Mouse (Mus musculus): ENCODE data around the gene Ucn2. TPM values are rescaled to one million over a fixed set of nuclear protein-coding genes. Genes with fewer than 3 reads are reported as not detected.

Ucn2 gene
- polyA plus RNA-seq, 1 experiment from 2014 or later, result not detected

- no peak for ATAC-seq (ENCODE audit: low FRiP score, low TSS enrichment)
- no peak overlapping the region for H3K4me3 ChIP-seq (ENCODE audit: low read depth, low read length)
- H3K36me3 ChIP-seq (ENCODE audit: control insufficient read depth, insufficient read depth, low read length), result no peaks in the 10 kb centered on the region
Measured at GRCm38 (mm10) chr9:109007025-109007780, 21.4 kb downstream of the Ucn2 start.

GRCm38 (mm10) chr9:109008081-109008480 is 22.3 kb downstream of the Ucn2 start:
- WGBS, result 87% methylated on average over 9 of the region's 9 CpGs
- Histone ChIP-seq H3K36me3 (ENCODE audit: control insufficient read depth, insufficient read depth, low read length) (no peaks in the 10 kb centered on the region), H3K4me2 (replicated peaks; ENCODE audit: low read depth) (no peak overlapping the region), H3K9me3 (ENCODE audit: control insufficient read depth, low read length) (no peaks in the 10 kb centered on the region), H3K4me1 (replicated peaks; ENCODE audit: control insufficient read depth, insufficient read depth) (no peaks in the 10 kb centered on the region), H3K27ac (replicated peaks) (no peak overlapping the region), H3K9ac (ENCODE audit: low read length) (no peak overlapping the region), H3K4me3 (ENCODE audit: low read depth, low read length) (no peak overlapping the region), H3K27me3 (ENCODE audit: control insufficient read depth, insufficient read depth, low read length) (no peaks in the 10 kb centered on the region)
- ATAC-seq (ENCODE audit: low FRiP score, low TSS enrichment) (no peak), DNase-seq (ENCODE audit: low spot score) (no peak)
- TF ChIP-seq CTCF (IDR thresholded peaks at IDR 0.05; ENCODE audit: low read depth) (no peak), EP300 (optimal IDR thresholded peaks at IDR 0.05) (no peak)

More at GRCm38 (mm10) chr9:109007025-109007780, 21.4 kb downstream of the Ucn2 start:
- DNase-seq (ENCODE audit: low spot score), result no peak
- no peak overlapping the region for H3K27ac ChIP-seq (replicated peaks)
- H3K9ac ChIP-seq (ENCODE audit: low read length), result no peak overlapping the region
- no peaks in the 10 kb centered on the region for H3K27me3 ChIP-seq (ENCODE audit: control insufficient read depth, insufficient read depth, low read length)
- H3K4me1 ChIP-seq (replicated peaks; ENCODE audit: control insufficient read depth, insufficient read depth), result no peaks in the 10 kb centered on the region
- no peaks in the 10 kb centered on the region for H3K9me3 ChIP-seq (ENCODE audit: control insufficient read depth, low read length)
- TF ChIP-seq EP300 (optimal IDR thresholded peaks at IDR 0.05) (no peak), CTCF (IDR thresholded peaks at IDR 0.05; ENCODE audit: low read depth) (no peak)
- H3K4me2 ChIP-seq (replicated peaks; ENCODE audit: low read depth), result no peak overlapping the region
- 81% methylated on average over 21 of the region's 21 CpGs for WGBS

DNA sequence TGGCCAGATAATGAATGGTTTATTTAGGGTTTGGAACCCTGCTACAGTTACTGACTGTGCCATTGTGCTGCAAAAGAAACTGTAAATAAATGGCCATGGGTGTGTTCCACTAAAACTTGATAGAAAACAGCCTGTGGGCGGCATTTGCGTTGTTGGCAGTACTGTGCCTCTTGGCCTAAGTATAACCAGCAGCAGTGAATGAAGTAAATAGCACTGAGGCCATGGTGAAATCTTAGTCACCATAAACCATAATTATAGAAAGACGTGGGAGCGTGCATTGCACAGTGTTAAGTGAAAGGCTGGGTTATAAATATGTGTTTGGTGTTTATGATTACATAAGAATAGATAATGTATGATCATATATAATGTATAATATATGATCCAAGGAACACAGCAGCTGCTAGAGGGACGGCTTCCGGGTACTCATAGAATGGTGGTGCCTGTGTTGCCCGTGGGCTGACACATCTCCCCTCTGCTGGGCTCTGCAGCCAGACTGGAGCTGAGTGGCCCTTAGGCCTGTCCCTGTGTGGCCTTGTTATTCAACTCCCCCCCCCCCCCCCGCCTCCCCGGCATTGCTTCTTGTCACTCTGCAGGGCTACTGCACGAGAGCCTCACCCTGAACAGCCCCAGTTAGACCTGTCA is 23.3 kb downstream of the Ucn2 start:
- ATAC-seq (ENCODE audit: low FRiP score, low TSS enrichment), result no peak; the same call in 1 of the 2 replicates
- TF ChIP-seq CTCF (IDR thresholded peaks at IDR 0.05; ENCODE audit: low read depth), result no peak
- no peak for TF ChIP-seq EP300 (optimal IDR thresholded peaks at IDR 0.05)
- DNase-seq (ENCODE audit: low spot score), result no peak
- H3K4me2 ChIP-seq (replicated peaks; ENCODE audit: low read depth), result no peak overlapping the region
- H3K9ac ChIP-seq (ENCODE audit: low read length), result no peak overlapping the region; the same call in 1 of the 2 replicates
- H3K4me3 ChIP-seq (ENCODE audit: low read depth, low read length), result no peak overlapping the region
- no peaks in the 10 kb centered on the region for H3K36me3 ChIP-seq (ENCODE audit: control insufficient read depth, insufficient read depth, low read length)
- no peak overlapping the region for H3K27ac ChIP-seq (replicated peaks)
- H3K4me1 ChIP-seq (replicated peaks; ENCODE audit: control insufficient read depth, insufficient read depth), result no peaks in the 10 kb centered on the region
- H3K27me3 ChIP-seq (ENCODE audit: control insufficient read depth, insufficient read depth, low read length), result no peaks in the 10 kb centered on the region
- H3K9me3 ChIP-seq (ENCODE audit: control insufficient read depth, low read length), result no peaks in the 10 kb centered on the region
- WGBS, result 57% methylated on average over 10 of the region's 10 CpGs

DNA sequence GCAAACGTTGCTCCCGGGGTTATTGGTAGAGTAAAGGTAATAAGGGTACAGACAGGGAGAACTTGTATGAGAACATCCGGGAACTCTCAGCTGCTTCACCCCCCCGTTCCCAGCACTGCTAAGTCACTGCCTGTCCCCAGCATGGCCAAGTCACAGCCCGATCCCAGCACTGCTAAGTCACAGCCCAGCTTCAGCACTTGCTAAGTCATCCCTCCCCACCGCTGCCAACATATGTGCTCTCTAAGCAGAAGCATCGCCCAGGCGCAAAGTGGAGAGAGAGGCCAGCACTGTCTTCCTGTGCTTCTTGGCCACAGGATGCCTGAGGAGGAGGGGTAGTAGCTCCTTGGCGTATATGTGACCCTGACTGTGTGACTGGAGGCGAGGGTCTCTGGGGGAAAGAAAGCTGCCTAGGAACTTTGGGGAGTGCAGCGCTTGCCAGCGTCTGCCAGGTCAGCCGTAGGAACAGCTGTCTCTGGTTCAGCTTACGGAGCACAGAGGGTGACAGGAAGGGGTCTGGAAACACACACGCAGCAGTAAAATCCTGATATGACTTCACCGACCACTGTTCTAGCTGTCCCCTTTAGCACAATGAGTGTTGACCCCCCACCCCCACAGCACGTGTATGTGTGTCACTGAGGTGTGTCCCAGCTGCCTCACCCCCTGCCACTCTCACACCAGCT is 24.0 kb downstream of the Ucn2 start:
- Histone ChIP-seq H3K27ac (replicated peaks) (no peak overlapping the region), H3K9ac (ENCODE audit: low read length) (no peak overlapping the region; the same call in 1 of the 2 replicates)

GRCm38 (mm10) chr9:109010316-109010690 is 24.5 kb downstream of the Ucn2 start:
- Histone ChIP-seq H3K4me3 (ENCODE audit: low read depth, low read length) (no peak overlapping the region), H3K4me2 (replicated peaks; ENCODE audit: low read depth) (no peak overlapping the region), H3K27me3 (ENCODE audit: control insufficient read depth, insufficient read depth, low read length) (no peaks in the 10 kb centered on the region), H3K36me3 (ENCODE audit: control insufficient read depth, insufficient read depth, low read length) (no peaks in the 10 kb centered on the region), H3K27ac (replicated peaks) (no peak overlapping the region), H3K9ac (ENCODE audit: low read length) (no peak overlapping the region), H3K4me1 (replicated peaks; ENCODE audit: control insufficient read depth, insufficient read depth) (no peaks in the 10 kb centered on the region), H3K9me3 (ENCODE audit: control insufficient read depth, low read length) (no peaks in the 10 kb centered on the region)
- DNase-seq (ENCODE audit: low spot score) (no peak), ATAC-seq (ENCODE audit: low FRiP score, low TSS enrichment) (no peak)
- TF ChIP-seq CTCF (IDR thresholded peaks at IDR 0.05; ENCODE audit: low read depth), result no peak
- TF ChIP-seq EP300 (optimal IDR thresholded peaks at IDR 0.05), result no peak
- 81% methylated on average over 14 of the region's 14 CpGs for whole genome bisulfite sequencing

More for the DNA sequence above, 24.0 kb downstream of the Ucn2 start:
- peak; percentile 63 for ATAC-seq (ENCODE audit: low FRiP score, low TSS enrichment)
- Histone ChIP-seq H3K4me2 (replicated peaks; ENCODE audit: low read depth) (no peak overlapping the region), H3K4me3 (ENCODE audit: low read depth, low read length) (no peak overlapping the region), H3K27me3 (ENCODE audit: control insufficient read depth, insufficient read depth, low read length) (no peaks in the 10 kb centered on the region), H3K9me3 (ENCODE audit: control insufficient read depth, low read length) (no peaks in the 10 kb centered on the region), H3K4me1 (replicated peaks; ENCODE audit: control insufficient read depth, insufficient read depth) (no peaks in the 10 kb centered on the region), H3K36me3 (ENCODE audit: control insufficient read depth, insufficient read depth, low read length) (no peaks in the 10 kb centered on the region)
- DNase-seq (ENCODE audit: low spot score), result peak; percentile 46
- TF ChIP-seq EP300 (optimal IDR thresholded peaks at IDR 0.05) (no peak), CTCF (IDR thresholded peaks at IDR 0.05; ENCODE audit: low read depth) (no peak)
- 42% methylated on average over 17 of the region's 17 CpGs for whole genome bisulfite sequencing
